Comparison of ENCODE assay signal across 25 mouse cellular contexts in genomic region chr2:43835931-43836330, GRCm38 (mm10).
DNase-seq lines count a peak whose midpoint lies in the region; ATAC-seq and TF ChIP-seq lines count a peak whose summit lies in the region.
"Had no signal": no experiment of that assay in that cellular context is flagged by ENCODE, and none has a peak within 500 bp of the region (broad histone marks: within the 10 kb centered on the region; RNA-seq: fewer than 3 reads in every experiment).

No protein-coding gene starts in this region.

- no peak overlapping the region for H3K4me2 ChIP-seq in liver, embryonic 13.5 days
- H3K4me2 ChIP-seq: forebrain, embryonic 13.5 days; heart, embryonic 13.5 days; intestine, embryonic 15.5 days; lung, embryonic 14.5 days; midbrain, embryonic 13.5 days; neural tube, embryonic 13.5 days had no signal

- TF ChIP-seq CTCF in kidney, adult 2 months (conservative IDR thresholded peaks at IDR 0.05; ENCODE audit: insufficient read depth, insufficient read length, low read depth, low read length), result no peak

- no peaks in the 10 kb centered on the region for H3K27me3 ChIP-seq in liver, embryonic 13.5 days
- H3K27me3 ChIP-seq in kidney, adult 2 months (replicated peaks; ENCODE audit: control insufficient read depth, insufficient read depth, low read length), result no peaks in the 10 kb centered on the region
- H3K27me3 ChIP-seq: forebrain, embryonic 13.5 days; heart, embryonic 13.5 days; intestine, embryonic 15.5 days; midbrain, embryonic 13.5 days; neural tube, embryonic 13.5 days had no signal

- H3K9me3 ChIP-seq in liver, embryonic 13.5 days (replicated peaks), result no peaks in the 10 kb centered on the region
- H3K9me3 ChIP-seq: forebrain, embryonic 13.5 days; heart, embryonic 13.5 days; intestine, embryonic 15.5 days; midbrain, embryonic 13.5 days; neural tube, embryonic 13.5 days had no signal

- WGBS in liver, embryonic 13.5 days (ENCODE audit: insufficient replicate concordance), result 8% methylated on average over 5 of the region's 5 CpGs
- 70% methylated on average over 5 of the region's 5 CpGs for WGBS in kidney, adult 2 months

- DNase-seq in MEL-GATA-1-ER (ENCODE audit: extremely low read depth, low read depth) (peak; percentile 94), MN1 (ENCODE audit: low spot score) (no peak)
- peak; percentile 42 for DNase-seq in liver, embryonic 13.5 days
- no peak for DNase-seq in gastrocnemius, adult 18-20 months (ENCODE audit: low spot score)
- no peak for DNase-seq in left cerebral cortex, postnatal 10 days (ENCODE audit: extremely low spot score in 1 of 2, low spot score in 2 of 2)
- no peak for DNase-seq in kidney, adult 2 months
- DNase-seq: adrenal gland, postnatal 25 days; B cell, adult 2 months; cerebellum, adult 8-10 months; cerebellum, postnatal 25 days; gastrocnemius, adult 2 months; heart, postnatal 10 days; kidney, adult 8-10 months; kidney, postnatal 10 days; layer of hippocampus, adult 9-11 months; left cerebral cortex, postnatal 4 days; lung, embryonic 14.5 days had no signal

- TF ChIP-seq POLR2A in kidney, adult 2 months (IDR thresholded peaks at IDR 0.05; ENCODE audit: low read depth, low read length), result no peak

- H3K36me3 ChIP-seq in liver, embryonic 13.5 days, result no peaks in the 10 kb centered on the region
- H3K36me3 ChIP-seq in kidney, adult 2 months (ENCODE audit: control insufficient read depth, insufficient read depth, low read length), result no peaks in the 10 kb centered on the region
- H3K36me3 ChIP-seq: heart, embryonic 13.5 days; intestine, embryonic 15.5 days; midbrain, embryonic 13.5 days; neural tube, embryonic 13.5 days had no signal

- peak; percentile 30; the same call in 1 of the 2 replicates for ATAC-seq in granulocyte monocyte progenitor cell, adult 5-6 weeks (replicated peaks; ENCODE audit: poor library complexity, severe bottlenecking)
- ATAC-seq in liver, embryonic 13.5 days (ENCODE audit: low read depth), result peak; percentile 89
- peak; percentile 98 for ATAC-seq in megakaryocyte progenitor cell, adult 5-6 weeks (replicated peaks; ENCODE audit: poor library complexity)
- ATAC-seq: forebrain, embryonic 13.5 days; hindbrain, postnatal 0 days; intestine, embryonic 15.5 days; midbrain, embryonic 13.5 days had no signal

- intact Hi-C loops in left cerebral cortex, postnatal 10 days (cut with DNase I), result no loop called here

- no peak overlapping the region for H3K4me3 ChIP-seq in liver, embryonic 13.5 days (replicated peaks)
- H3K4me3 ChIP-seq in kidney, adult 2 months (ENCODE audit: insufficient read depth, low read depth, low read length), result no peak overlapping the region
- H3K4me3 ChIP-seq: forebrain, embryonic 13.5 days; gastrocnemius, adult 2 months; heart, embryonic 13.5 days; intestine, embryonic 15.5 days; midbrain, embryonic 13.5 days; neural tube, embryonic 13.5 days had no signal

- peaks cover 8% of the 10 kb centered on the region for H3K4me1 ChIP-seq in liver, embryonic 13.5 days (replicated peaks)
- H3K4me1 ChIP-seq in kidney, adult 2 months (ENCODE audit: control insufficient read depth, insufficient read depth, low read length), result no peaks in the 10 kb centered on the region
- H3K4me1 ChIP-seq: forebrain, embryonic 13.5 days; heart, embryonic 13.5 days; intestine, embryonic 15.5 days; midbrain, embryonic 13.5 days; neural tube, embryonic 13.5 days had no signal

- H3K9ac ChIP-seq in liver, embryonic 13.5 days, result no peak overlapping the region
- H3K9ac ChIP-seq: forebrain, embryonic 13.5 days; heart, embryonic 13.5 days; intestine, embryonic 15.5 days; lung, embryonic 14.5 days; midbrain, embryonic 13.5 days; neural tube, embryonic 13.5 days had no signal

- H3K27ac ChIP-seq in liver, embryonic 13.5 days, result no peak overlapping the region
- no peak overlapping the region for H3K27ac ChIP-seq in kidney, adult 2 months (ENCODE audit: insufficient read depth, low read depth, low read length)
- H3K27ac ChIP-seq: forebrain, embryonic 13.5 days; gastrocnemius, adult 2 months; heart, embryonic 13.5 days; hindbrain, postnatal 0 days; intestine, embryonic 15.5 days; midbrain, embryonic 13.5 days; neural tube, embryonic 13.5 days had no signal

Comparison
In these comparisons a context has a peak if more than half of its experiments do, and no peak if none do; other contexts are left out.
1. DNase-seq: peak in MEL-GATA-1-ER (single experiment) and liver, embryonic 13.5 days (single experiment); none in gastrocnemius, adult 18-20 months (single experiment), left cerebral cortex, postnatal 10 days (0 of 2), MN1 (single experiment) and kidney, adult 2 months (single experiment).
2. ATAC-seq: peak in every context shown above with its lines; median percentile 98 in megakaryocyte progenitor cell, adult 5-6 weeks; 89 in liver, embryonic 13.5 days; 30 in granulocyte monocyte progenitor cell, adult 5-6 weeks.